Mouse (Mus musculus) neural tube, embryonic 11.5 days (tissue): ENCODE data around the gene Ctrc. TPM values are rescaled to one million over a fixed set of nuclear protein-coding genes. Genes with fewer than 3 reads are reported as not detected.
A peak's percentile ranks its signal among the peaks of the same experiment; 100 is the strongest.

Experiments
- ATAC-seq: fragments of 200-750 bp; cut with Nextera tagmentation; 2 replicates; pipeline ENCODE4 v1.8.0; 2017; ENCODE audit warnings: moderate number of reproducible peaks, mild to moderate bottlenecking, moderate TSS enrichment, moderate library complexity; ENCODE audit not compliant: insufficient read depth, low FRiP score, low TSS enrichment
- DNase-seq: peaks from one replicate; pipeline ENCODE4 v3.0.0-alpha.2; 2015; ENCODE audit warnings: low spot score
- H3K27ac ChIP-seq: fragments of 300-500 bp; sonication (generic); 2 replicates; pipeline ENCODE4 v1.5.1; 2014; ENCODE audit warnings: low read depth, mild to moderate bottlenecking, low read length
- H3K27me3 ChIP-seq: fragments of 300-500 bp; sonication (generic); 2 replicates; pipeline ENCODE4 v1.6.1; 2014; ENCODE audit warnings: mild to moderate bottlenecking, low read length, mixed read lengths; ENCODE audit not compliant: control insufficient read depth, insufficient read depth
- H3K36me3 ChIP-seq: fragments of 300-500 bp; sonication (generic); 2 replicates; pipeline ENCODE4 v1.6.1; 2014; ENCODE audit warnings: mild to moderate bottlenecking, low read length, moderate library complexity, mixed read lengths; ENCODE audit not compliant: control insufficient read depth, insufficient read depth
- H3K4me1 ChIP-seq: fragments of 300-500 bp; sonication (generic); 2 replicates; pipeline ENCODE4 v1.6.1; 2014; ENCODE audit warnings: low read length, mixed read lengths; ENCODE audit not compliant: control insufficient read depth, insufficient read depth
- H3K4me2 ChIP-seq: fragments of 300-500 bp; sonication (generic); 2 replicates; pipeline ENCODE4 v1.6.1; 2014; ENCODE audit warnings: low read depth, mild to moderate bottlenecking, moderate library complexity
- H3K4me3 ChIP-seq: fragments of 300-500 bp; sonication (generic); 2 replicates; pipeline ENCODE4 v1.5.1; 2014; ENCODE audit warnings: low read depth, low read length
- H3K9ac ChIP-seq: fragments of 300-500 bp; sonication (generic); 2 replicates; pipeline ENCODE4 v1.6.1; 2014; ENCODE audit warnings: mild to moderate bottlenecking, low read length
- H3K9me3 ChIP-seq: fragments of 300-500 bp; sonication (generic); 2 replicates; pipeline ENCODE4 v1.6.1; 2016; ENCODE audit warnings: low read length; ENCODE audit not compliant: control insufficient read depth
- WGBS: fragments of 180-500 bp; shearing (Covaris S2); extraction: QIAGEN DNeasy Blood & Tissue Kit; methylation state at CpG from one replicate; pipeline ENCODE4 v1.1.7; 2014; 5-methylcytosine and 5-hydroxymethylcytosine counted together
- polyA plus RNA-seq: library from polyadenylated mRNA; unstranded; fragments of >200 nt; fragmentation: Nextera tagmentation; extraction: Ambion mirVana; gene quantifications from 2 replicates; pipeline ENCODE4 v1.2.1, GENCODE M21; 2014

The Ctrc gene
- polyA plus RNA-seq, 1 experiment from 2014 or later: not detected

- Histone ChIP-seq H3K9me3 (no peaks in the 10 kb centered on the region), H3K36me3 (no peaks in the 10 kb centered on the region), H3K27ac (no peak overlapping the region), H3K9ac (no peak overlapping the region), H3K27me3 (no peaks in the 10 kb centered on the region), H3K4me1 (peaks cover 18% of the 10 kb centered on the region), H3K4me2 (no peak overlapping the region), H3K4me3 (no peak overlapping the region)
- no peak for DNase-seq
- WGBS: 82% methylated on average over 11 of the region's 11 CpGs
- ATAC-seq: no peak
Observed at GRCm38 (mm10) chr4:141870666-141871332, 24.6 kb upstream of the Ctrc start.

- H3K4me1 ChIP-seq: peaks cover 10% of the 10 kb centered on the region; the same call in 1 of the 2 replicates
- H3K27ac ChIP-seq: no peak overlapping the region
- H3K4me3 ChIP-seq: no peak overlapping the region
- DNase-seq (no peak), ATAC-seq (no peak)
- H3K9ac ChIP-seq: no peak overlapping the region
- H3K9me3 ChIP-seq: no peaks in the 10 kb centered on the region
- WGBS: 82% methylated on average over 5 of the region's 5 CpGs
- no peak overlapping the region for H3K4me2 ChIP-seq
- no peaks in the 10 kb centered on the region for H3K36me3 ChIP-seq
- H3K27me3 ChIP-seq: no peaks in the 10 kb centered on the region
Observed at GRCm38 (mm10) chr4:141869436-141870215, 23.5 kb upstream of the Ctrc start.

- 89% methylated on average over 10 of the region's 10 CpGs for WGBS
- DNase-seq (no peak), ATAC-seq (no peak)
- H3K36me3 ChIP-seq: no peaks in the 10 kb centered on the region
- peaks cover 6% of the 10 kb centered on the region; the same call in 1 of the 2 replicates for H3K4me1 ChIP-seq
- no peaks in the 10 kb centered on the region for H3K27me3 ChIP-seq
- no peak overlapping the region for H3K4me2 ChIP-seq
- H3K9me3 ChIP-seq: no peaks in the 10 kb centered on the region
- H3K27ac ChIP-seq: no peak overlapping the region
- H3K9ac ChIP-seq: no peak overlapping the region
- H3K4me3 ChIP-seq: no peak overlapping the region
Observed at GRCm38 (mm10) chr4:141868051-141868450, 21.9 kb upstream of the Ctrc start.

GRCm38 (mm10) chr4:141867498-141867897 lies 21.3 kb upstream of the Ctrc start:
- Histone ChIP-seq H3K9ac (no peak overlapping the region), H3K4me3 (no peak overlapping the region), H3K4me1 (peaks cover 6% of the 10 kb centered on the region; the same call in 1 of the 2 replicates), H3K27ac (0 out of 2 replicates have a peak overlapping the region, but pooled peaks have one; percentile 34), H3K36me3 (no peaks in the 10 kb centered on the region), H3K4me2 (no peak overlapping the region), H3K27me3 (no peaks in the 10 kb centered on the region), H3K9me3 (no peaks in the 10 kb centered on the region)
- WGBS: 49% methylated on average over 4 of the region's 4 CpGs
- no peak for DNase-seq
- ATAC-seq: peak; percentile 45

- Histone ChIP-seq H3K4me2 (no peak overlapping the region), H3K27me3 (no peaks in the 10 kb centered on the region), H3K36me3 (no peaks in the 10 kb centered on the region), H3K9ac (no peak overlapping the region), H3K4me3 (no peak overlapping the region), H3K27ac (peak overlapping the region; percentile 34; the same call in 1 of the 2 replicates), H3K9me3 (no peaks in the 10 kb centered on the region), H3K4me1 (peaks cover 4% of the 10 kb centered on the region; the same call in 1 of the 2 replicates)
- DNase-seq (no peak), ATAC-seq (no peak)
- 49% methylated on average over 10 of the region's 10 CpGs for WGBS
Observed at GRCm38 (mm10) chr4:141866933-141867490, 20.9 kb upstream of the Ctrc start.

GRCm38 (mm10) chr4:141865600-141865999 lies 19.4 kb upstream of the Ctrc start:
- Histone ChIP-seq H3K27me3 (no peaks in the 10 kb centered on the region), H3K4me3 (no peak overlapping the region), H3K27ac (no peak overlapping the region), H3K9ac (no peak overlapping the region), H3K9me3 (no peaks in the 10 kb centered on the region), H3K4me1 (peaks cover 4% of the 10 kb centered on the region; the same call in 1 of the 2 replicates), H3K36me3 (no peaks in the 10 kb centered on the region), H3K4me2 (no peak overlapping the region)
- DNase-seq (no peak), ATAC-seq (no peak)
- 86% methylated on average over 5 of the region's 5 CpGs for WGBS

GRCm38 (mm10) chr4:141865006-141865405 lies 18.8 kb upstream of the Ctrc start:
- H3K4me2 ChIP-seq: no peak overlapping the region
- H3K9ac ChIP-seq: no peak overlapping the region
- H3K4me3 ChIP-seq: no peak overlapping the region
- peaks cover 4% of the 10 kb centered on the region; the same call in 1 of the 2 replicates for H3K4me1 ChIP-seq
- no peak overlapping the region for H3K27ac ChIP-seq
- no peak for ATAC-seq
- DNase-seq: no peak
- H3K9me3 ChIP-seq: no peaks in the 10 kb centered on the region
- 91% methylated on average over 5 of the region's 5 CpGs for WGBS
- no peaks in the 10 kb centered on the region for H3K36me3 ChIP-seq
- no peaks in the 10 kb centered on the region for H3K27me3 ChIP-seq

GRCm38 (mm10) chr4:141864506-141864905 lies 18.3 kb upstream of the Ctrc start:
- H3K9me3 ChIP-seq: no peaks in the 10 kb centered on the region
- no peak overlapping the region for H3K9ac ChIP-seq

More at GRCm38 (mm10) chr4:141864506-141864905, 18.3 kb upstream of the Ctrc start:
- 91% methylated on average over 8 of the region's 8 CpGs for WGBS
- ATAC-seq: no peak
- no peak overlapping the region for H3K4me2 ChIP-seq
- H3K27ac ChIP-seq: no peak overlapping the region
- no peaks in the 10 kb centered on the region for H3K36me3 ChIP-seq
- no peak for DNase-seq
- H3K27me3 ChIP-seq: no peaks in the 10 kb centered on the region
- H3K4me1 ChIP-seq: peaks cover 4% of the 10 kb centered on the region; the same call in 1 of the 2 replicates
- H3K4me3 ChIP-seq: no peak overlapping the region
